Mouse (Mus musculus): ENCODE results near the gene Tomm22.

DNA sequence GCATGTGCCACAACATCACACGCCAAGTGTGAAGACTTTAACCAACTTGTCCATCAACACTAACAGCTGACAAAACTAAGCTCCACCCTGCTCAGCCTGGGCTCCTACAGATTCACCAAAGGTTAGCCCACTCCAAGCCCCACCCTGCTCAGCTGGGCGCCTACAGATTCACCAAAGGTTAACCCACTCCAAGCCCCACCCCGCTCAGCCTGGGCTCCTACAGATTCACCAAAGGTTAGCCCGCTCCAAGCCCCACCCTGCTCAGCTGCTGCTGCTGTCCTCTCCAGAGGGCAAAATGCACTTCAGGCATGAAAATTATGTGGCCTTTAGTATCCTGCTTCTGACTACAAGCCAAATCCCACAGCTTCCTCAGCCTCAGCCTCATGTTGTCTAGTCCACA, 11.3 kb downstream of the Tomm22 start:
- no peak for TF ChIP-seq CTCF (IDR thresholded peaks at IDR 0.05; ENCODE audit: control insufficient read depth, insufficient read depth, insufficient replicate concordance, low read depth, low read length)
- no peak for TF ChIP-seq POLR2A (IDR thresholded peaks at IDR 0.05; ENCODE audit: control insufficient read depth, low read depth, low read length)
